Mouse (Mus musculus): ENCODE data around the gene Trip13.

GRCm38 (mm10) chr13:73913066-73913465, 24.5 kb downstream of the Trip13 start:
- TF ChIP-seq UBTF (IDR thresholded peaks at IDR 0.05; ENCODE audit: low read depth, low read length) (no peak), HCFC1 (IDR thresholded peaks at IDR 0.05; ENCODE audit: low read depth, low read length) (no peak), CTCF (conservative IDR thresholded peaks at IDR 0.05 in 1 of 2, IDR thresholded peaks at IDR 0.05 in 1 of 2; ENCODE audit: low read depth in 2 of 2, low read length in 2 of 2) (no peak), EP300 (IDR thresholded peaks at IDR 0.05; ENCODE audit: low read length) (no peak), E2F4 (IDR thresholded peaks at IDR 0.05; ENCODE audit: insufficient replicate concordance, low read depth, low read length) (no peak)
